Mouse (Mus musculus) midbrain, embryonic 14.5 days (tissue): ENCODE data around the gene Ripor3. TPM values are rescaled to one million over a fixed set of nuclear protein-coding genes. Genes with fewer than 3 reads are reported as not detected.

Experiments
- ATAC-seq: fragments of 200-750 bp; cut with Nextera tagmentation; 2 replicates; pipeline ENCODE4 v1.8.0; 2017; ENCODE audit warnings: moderate number of reproducible peaks, moderate library complexity; ENCODE audit not compliant: low FRiP score, low TSS enrichment
- DNase-seq: peaks from one replicate; pipeline ENCODE4 v3.0.0-alpha.2; 2015
- H3K27ac ChIP-seq: fragments of 300-500 bp; sonication (generic); replicated peaks from 2 replicates; pipeline ENCODE4 v1.5.1; 2014; ENCODE audit warnings: mild to moderate bottlenecking, low read depth, low read length, moderate library complexity
- H3K27me3 ChIP-seq: fragments of 300-500 bp; sonication (generic); 2 replicates; pipeline ENCODE4 v1.6.1; 2014; ENCODE audit warnings: low read length, control low read depth, mixed read lengths; ENCODE audit not compliant: control insufficient read depth, insufficient read depth
- H3K36me3 ChIP-seq: fragments of 300-500 bp; sonication (generic); 2 replicates; pipeline ENCODE4 v1.6.1; 2014; ENCODE audit warnings: low read length, control low read depth; ENCODE audit not compliant: control insufficient read depth, insufficient read depth
- H3K4me1 ChIP-seq: fragments of 300-500 bp; sonication (generic); 2 replicates; pipeline ENCODE4 v1.6.1; 2014; ENCODE audit warnings: mild to moderate bottlenecking, antibody characterized with exemption, low read length, control low read depth; ENCODE audit not compliant: control insufficient read depth, insufficient read depth
- H3K4me2 ChIP-seq: fragments of 300-500 bp; sonication (generic); 2 replicates; pipeline ENCODE4 v1.6.1; 2014; ENCODE audit warnings: mild to moderate bottlenecking, low read length, moderate library complexity
- H3K4me3 ChIP-seq: fragments of 300-500 bp; sonication (generic); replicated peaks from 2 replicates; pipeline ENCODE4 v1.5.1; 2014; ENCODE audit warnings: low read depth, low read length
- H3K9ac ChIP-seq: fragments of 300-500 bp; sonication (generic); replicated peaks from 2 replicates; pipeline ENCODE4 v1.6.1; 2014; ENCODE audit warnings: mild to moderate bottlenecking, low read length, moderate library complexity
- H3K9me3 ChIP-seq: fragments of 300-500 bp; sonication (generic); 2 replicates; pipeline ENCODE4 v1.6.1; 2016; ENCODE audit warnings: low read length, control low read depth, mixed read lengths; ENCODE audit not compliant: control insufficient read depth
- WGBS: fragments of 180-500 bp; shearing (Covaris S2); extraction: QIAGEN DNeasy Blood & Tissue Kit; methylation state at CpG from one replicate; pipeline ENCODE4 v1.1.7; 2014; 5-methylcytosine and 5-hydroxymethylcytosine counted together
- polyA plus RNA-seq: library from polyadenylated mRNA; unstranded; fragments of >200 nt; fragmentation: Nextera tagmentation; extraction: Ambion mirVana; gene quantifications from 2 replicates; pipeline ENCODE4 v1.2.1, GENCODE M21; 2014

Gene Ripor3
- polyA plus RNA-seq, 1 experiment from 2014 or later, result 0.22 TPM

GRCm38 (mm10) chr2:167933397-167933796, 77.0 kb downstream of the Ripor3 start:
- DNase-seq, result peak; percentile 33
- 0 out of 2 replicates have a peak overlapping the region, but pooled peaks have one; percentile 82 for H3K27ac ChIP-seq

GRCm38 (mm10) chr2:167932727-167933231, 77.6 kb downstream of the Ripor3 start:
- no peaks in the 10 kb centered on the region for H3K36me3 ChIP-seq
- 0% methylated on average over 18 of the region's 18 CpGs for WGBS
- no peaks in the 10 kb centered on the region for H3K27me3 ChIP-seq
- no peaks in the 10 kb centered on the region for H3K9me3 ChIP-seq
- peak overlapping the region; percentile 95 for H3K4me3 ChIP-seq
- peak overlapping the region; percentile 82 for H3K27ac ChIP-seq
- H3K4me2 ChIP-seq, result peak overlapping the region; percentile 59
- ATAC-seq, result peak; percentile 64
- H3K9ac ChIP-seq, result peak overlapping the region; percentile 94
- DNase-seq, result peak; percentile 57
- peaks cover 29% of the 10 kb centered on the region for H3K4me1 ChIP-seq

More at GRCm38 (mm10) chr2:167933397-167933796, 77.0 kb downstream of the Ripor3 start:
- H3K9me3 ChIP-seq, result no peaks in the 10 kb centered on the region
- peaks cover 29% of the 10 kb centered on the region for H3K4me1 ChIP-seq
- 15% methylated on average over 7 of the region's 7 CpGs for WGBS
- peak overlapping the region; percentile 59 for H3K4me2 ChIP-seq
- ATAC-seq, result no peak
- peak overlapping the region; percentile 95 for H3K4me3 ChIP-seq
- peak overlapping the region; percentile 94 for H3K9ac ChIP-seq
- H3K36me3 ChIP-seq, result no peaks in the 10 kb centered on the region
- H3K27me3 ChIP-seq, result no peaks in the 10 kb centered on the region

GRCm38 (mm10) chr2:167931985-167932726, 78.3 kb downstream of the Ripor3 start, which contains the start of gene Ptpn1:
Ptpn1 (plus strand) TSS chr2:167932057.
- ATAC-seq (peak; percentile 93), DNase-seq (peak; percentile 98)
- Histone ChIP-seq H3K36me3 (no peaks in the 10 kb centered on the region), H3K27ac (peak within 1 kb of the TSS; percentile 82), H3K4me1 (peaks cover 27% of the 10 kb centered on the region), H3K4me3 (peak within 1 kb of the TSS; percentile 95), H3K4me2 (peak within 1 kb of the TSS; percentile 59), H3K9me3 (no peaks in the 10 kb centered on the region), H3K27me3 (no peaks in the 10 kb centered on the region), H3K9ac (peak within 1 kb of the TSS; percentile 94)
- WGBS, result under 1% methylated on average over 99 of the region's 99 CpGs

- WGBS, result 96% methylated on average over 3 of the region's 3 CpGs
- ATAC-seq (no peak), DNase-seq (no peak)
- Histone ChIP-seq H3K36me3 (no peaks in the 10 kb centered on the region), H3K4me2 (no peak overlapping the region), H3K27me3 (no peaks in the 10 kb centered on the region), H3K4me3 (no peak overlapping the region), H3K4me1 (peaks cover 21% of the 10 kb centered on the region), H3K27ac (no peak overlapping the region), H3K9ac (no peak overlapping the region), H3K9me3 (no peaks in the 10 kb centered on the region)
Observed at GRCm38 (mm10) chr2:167930975-167931374, 79.4 kb downstream of the Ripor3 start.

Other genes starting within 250 kb of the Ripor3 start
- gene Ptpn1, start 78.6 kb downstream of the Ripor3 start, polyA plus RNA-seq, result 53.1 and 81.9 TPM in 2 replicates
- gene Pard6b, start 70.4 kb upstream of the Ripor3 start, polyA plus RNA-seq, result 8.2 and 9.2 TPM in 2 replicates
- 4.5 and 5.8 TPM in 2 replicates for gene Adnp, start 196.5 kb upstream of the Ripor3 start, polyA plus RNA-seq
- gene Gm20716, start 219.7 kb upstream of the Ripor3 start, polyA plus RNA-seq, result 35.8 and 35.9 TPM in 2 replicates
- 61.1 and 75.4 TPM in 2 replicates for gene Dpm1, start 220.0 kb upstream of the Ripor3 start, polyA plus RNA-seq
- 10.3 and 10.8 TPM in 2 replicates for gene Mocs3, start 220.0 kb upstream of the Ripor3 start, polyA plus RNA-seq